Mouse (Mus musculus) lung, adult 2 months (tissue): ENCODE data around the gene Nbea. TPM values are rescaled to one million over a fixed set of nuclear protein-coding genes. Genes with fewer than 3 reads are reported as not detected.

Experiments
- DNase-seq: peaks from one replicate; pipeline ENCODE4 v3.0.0; 2022
- H3K4me1 ChIP-seq: fragments of 200-500 bp; 2 replicates; pipeline ENCODE4 v1.6.1; 2011; ENCODE audit warnings: low read length; ENCODE audit not compliant: control insufficient read depth, insufficient read depth
- H3K4me3 ChIP-seq: fragments of 200-500 bp; replicated peaks from 2 replicates; pipeline ENCODE3; 2011; ENCODE audit warnings: low read depth, mild to moderate bottlenecking, control low read depth, low read length; ENCODE audit errors: extremely low read depth
- CTCF ChIP-seq: fragments of 200-500 bp; IDR thresholded peaks from 2 replicates; pipeline ENCODE4 v1.5.1; 2011; ENCODE audit warnings: mild to moderate bottlenecking, low read length, control low read depth; ENCODE audit not compliant: insufficient read depth
- POLR2A ChIP-seq: fragments of 200-500 bp; IDR thresholded peaks from 2 replicates; pipeline ENCODE4 v1.6.1; 2011; ENCODE audit warnings: low read depth, mild to moderate bottlenecking, control low read depth, low read length, borderline replicate concordance; ENCODE audit errors: extremely low read depth
- WGBS: fragments of 180-500 bp; shearing (Covaris S2); methylation state at CpG from one replicate; pipeline ENCODE4 v1.1.7; 2018; 5-methylcytosine and 5-hydroxymethylcytosine counted together
- polyA plus RNA-seq: library from polyadenylated mRNA; depleted of rRNA; stranded (reverse); fragments of >200 nt; gene quantifications from 2 replicates; pipeline ENCODE4 v1.2.3, GENCODE M21; 2012

The Nbea gene
- polyA plus RNA-seq, 1 experiment = 12.5 TPM

- no peaks in the 10 kb centered on the region for H3K4me1 ChIP-seq
- DNase-seq = no peak
- 31% methylated on average over 17 of the region's 17 CpGs for WGBS
- TF ChIP-seq CTCF (no peak), POLR2A (no peak)
- H3K4me3 ChIP-seq = no peak overlapping the region
Observed at GRCm38 (mm10) chr3:55599366-55600085, 584.0 kb downstream of the Nbea start.

GRCm38 (mm10) chr3:55598681-55599080, 584.8 kb downstream of the Nbea start:
- DNase-seq = no peak
- 74% methylated on average over 2 of the region's 2 CpGs for WGBS
- Histone ChIP-seq H3K4me3 (no peak overlapping the region), H3K4me1 (no peaks in the 10 kb centered on the region)
- no peak for TF ChIP-seq CTCF
- no peak for TF ChIP-seq POLR2A

- no peak for DNase-seq
- TF ChIP-seq POLR2A (no peak), CTCF (no peak)
- 71% methylated on average over 5 of the region's 5 CpGs for WGBS
- Histone ChIP-seq H3K4me3 (no peak overlapping the region), H3K4me1 (no peaks in the 10 kb centered on the region)
Observed at GRCm38 (mm10) chr3:55593312-55593711, 590.2 kb downstream of the Nbea start.

- 75% methylated on average over 6 of the region's 6 CpGs for WGBS
- DNase-seq = no peak
- TF ChIP-seq CTCF (no peak), POLR2A (no peak)
- no peaks in the 10 kb centered on the region for H3K4me1 ChIP-seq
- no peak overlapping the region for H3K4me3 ChIP-seq
Observed at GRCm38 (mm10) chr3:55590727-55591126, 592.8 kb downstream of the Nbea start.

- no peaks in the 10 kb centered on the region for H3K4me1 ChIP-seq
- no peak for DNase-seq
- WGBS = 56% methylated on average over 2 of the region's 2 CpGs
- H3K4me3 ChIP-seq = no peak overlapping the region
- TF ChIP-seq POLR2A (no peak), CTCF (no peak)
Observed at GRCm38 (mm10) chr3:55590291-55590690, 593.2 kb downstream of the Nbea start.

- 76% methylated on average over 8 of the region's 8 CpGs for WGBS
- no peaks in the 10 kb centered on the region for H3K4me1 ChIP-seq
- TF ChIP-seq CTCF (no peak), POLR2A (no peak)
- DNase-seq = no peak
- H3K4me3 ChIP-seq = no peak overlapping the region
Observed at GRCm38 (mm10) chr3:55589402-55589944, 594.0 kb downstream of the Nbea start.

GRCm38 (mm10) chr3:55587972-55588946, 595.2 kb downstream of the Nbea start:
- H3K4me1 ChIP-seq = no peaks in the 10 kb centered on the region
- WGBS = 32% methylated on average over 12 of the region's 12 CpGs
- no peak for TF ChIP-seq CTCF
- no peak for TF ChIP-seq POLR2A
- H3K4me3 ChIP-seq = no peak overlapping the region
- no peak for DNase-seq

- DNase-seq = no peak
- TF ChIP-seq CTCF = no peak
- no peak for TF ChIP-seq POLR2A
- 56% methylated on average over 12 of the region's 12 CpGs for WGBS
- Histone ChIP-seq H3K4me1 (no peaks in the 10 kb centered on the region), H3K4me3 (no peak overlapping the region)
Observed at GRCm38 (mm10) chr3:55587434-55587971, 596.0 kb downstream of the Nbea start.
